Mouse (Mus musculus): ENCODE data around the gene Pth1r. TPM values are rescaled to one million over a fixed set of nuclear protein-coding genes. Genes with fewer than 3 reads are reported as not detected.

Pth1r gene
- polyA plus RNA-seq, 1 experiment from 2014 or later, result 16.4 TPM

- H3K36me3 ChIP-seq (ENCODE audit: control insufficient read depth, insufficient read depth, low read length), result no peaks in the 10 kb centered on the region
- H3K4me3 ChIP-seq (ENCODE audit: low read length), result no peak overlapping the region
- no peak for ATAC-seq
- H3K4me1 ChIP-seq (ENCODE audit: control insufficient read depth, insufficient read depth, low read length), result no peaks in the 10 kb centered on the region
- 82% methylated on average over 4 of the region's 4 CpGs for WGBS
- H3K27ac ChIP-seq (ENCODE audit: low read length), result no peak overlapping the region
- no peaks in the 10 kb centered on the region for H3K27me3 ChIP-seq (replicated peaks; ENCODE audit: control insufficient read depth, insufficient read depth, low read length)
- H3K4me2 ChIP-seq (ENCODE audit: low read depth, low read length), result no peak overlapping the region
- H3K9me3 ChIP-seq (ENCODE audit: control insufficient read depth, low read length), result no peaks in the 10 kb centered on the region
- H3K9ac ChIP-seq (ENCODE audit: low read depth, low read length), result no peak overlapping the region
Observed at GRCm38 (mm10) chr9:110753773-110754172, 6.8 kb upstream of the Pth1r start.

GRCm38 (mm10) chr9:110752917-110753435 lies 6.0 kb upstream of the Pth1r start:
- Histone ChIP-seq H3K9me3 (ENCODE audit: control insufficient read depth, low read length) (no peaks in the 10 kb centered on the region), H3K27me3 (replicated peaks; ENCODE audit: control insufficient read depth, insufficient read depth, low read length) (no peaks in the 10 kb centered on the region), H3K9ac (ENCODE audit: low read depth, low read length) (no peak overlapping the region), H3K36me3 (ENCODE audit: control insufficient read depth, insufficient read depth, low read length) (no peaks in the 10 kb centered on the region), H3K4me3 (ENCODE audit: low read length) (no peak overlapping the region), H3K27ac (ENCODE audit: low read length) (no peak overlapping the region), H3K4me2 (ENCODE audit: low read depth, low read length) (no peak overlapping the region), H3K4me1 (ENCODE audit: control insufficient read depth, insufficient read depth, low read length) (no peaks in the 10 kb centered on the region)
- no peak for ATAC-seq
- 71% methylated on average over 4 of the region's 4 CpGs for WGBS

GRCm38 (mm10) chr9:110751412-110751811 lies 4.5 kb upstream of the Pth1r start:
- H3K9me3 ChIP-seq (ENCODE audit: control insufficient read depth, low read length), result no peaks in the 10 kb centered on the region
- ATAC-seq, result no peak
- no peak overlapping the region for H3K4me2 ChIP-seq (ENCODE audit: low read depth, low read length)
- 66% methylated on average over 5 of the region's 5 CpGs for WGBS
- 0 out of 2 replicates have a peak, but pooled peaks cover 2% of the 10 kb centered on the region for H3K4me1 ChIP-seq (ENCODE audit: control insufficient read depth, insufficient read depth, low read length)
- no peaks in the 10 kb centered on the region for H3K27me3 ChIP-seq (replicated peaks; ENCODE audit: control insufficient read depth, insufficient read depth, low read length)
- H3K9ac ChIP-seq (ENCODE audit: low read depth, low read length), result no peak overlapping the region
- no peak overlapping the region for H3K4me3 ChIP-seq (ENCODE audit: low read length)
- 0 out of 2 replicates have a peak overlapping the region, but pooled peaks have one; percentile 13 for H3K27ac ChIP-seq (ENCODE audit: low read length)
- H3K36me3 ChIP-seq (ENCODE audit: control insufficient read depth, insufficient read depth, low read length), result no peaks in the 10 kb centered on the region

- Histone ChIP-seq H3K36me3 (ENCODE audit: control insufficient read depth, insufficient read depth, low read length) (no peaks in the 10 kb centered on the region), H3K9me3 (ENCODE audit: control insufficient read depth, low read length) (no peaks in the 10 kb centered on the region), H3K27ac (ENCODE audit: low read length) (no peak overlapping the region), H3K4me2 (ENCODE audit: low read depth, low read length) (no peak overlapping the region), H3K4me3 (ENCODE audit: low read length) (no peak overlapping the region), H3K9ac (ENCODE audit: low read depth, low read length) (no peak overlapping the region), H3K27me3 (replicated peaks; ENCODE audit: control insufficient read depth, insufficient read depth, low read length) (no peaks in the 10 kb centered on the region), H3K4me1 (ENCODE audit: control insufficient read depth, insufficient read depth, low read length) (0 out of 2 replicates have a peak, but pooled peaks cover 2% of the 10 kb centered on the region)
- ATAC-seq, result no peak
- 26% methylated on average over 14 of the region's 14 CpGs for WGBS
Observed at GRCm38 (mm10) chr9:110750404-110751187, 3.7 kb upstream of the Pth1r start.

GRCm38 (mm10) chr9:110748451-110748850 lies 1.5 kb upstream of the Pth1r start:
- H3K9ac ChIP-seq (ENCODE audit: low read depth, low read length), result no peak overlapping the region
- 67% methylated on average over 2 of the region's 2 CpGs for WGBS
- H3K27me3 ChIP-seq (replicated peaks; ENCODE audit: control insufficient read depth, insufficient read depth, low read length), result 0 out of 2 replicates have a peak, but pooled peaks cover 5% of the 10 kb centered on the region
- H3K4me2 ChIP-seq (ENCODE audit: low read depth, low read length), result no peak overlapping the region
- no peaks in the 10 kb centered on the region for H3K36me3 ChIP-seq (ENCODE audit: control insufficient read depth, insufficient read depth, low read length)
- H3K9me3 ChIP-seq (ENCODE audit: control insufficient read depth, low read length), result no peaks in the 10 kb centered on the region
- H3K27ac ChIP-seq (ENCODE audit: low read length), result no peak overlapping the region
- peaks cover 7% of the 10 kb centered on the region; the same call in 1 of the 2 replicates for H3K4me1 ChIP-seq (ENCODE audit: control insufficient read depth, insufficient read depth, low read length)
- ATAC-seq, result no peak
- no peak overlapping the region for H3K4me3 ChIP-seq (ENCODE audit: low read length)

- Histone ChIP-seq H3K4me2 (ENCODE audit: low read depth, low read length) (no peak overlapping the region), H3K4me1 (ENCODE audit: control insufficient read depth, insufficient read depth, low read length) (peaks cover 12% of the 10 kb centered on the region; the same call in 1 of the 2 replicates)
Observed at GRCm38 (mm10) chr9:110746238-110746637, 707 bp downstream of the Pth1r start.

GRCm38 (mm10) chr9:110745752-110746151 lies 1.2 kb downstream of the Pth1r start:
- Histone ChIP-seq H3K9ac (ENCODE audit: low read depth, low read length) (no peak overlapping the region), H3K36me3 (ENCODE audit: control insufficient read depth, insufficient read depth, low read length) (no peaks in the 10 kb centered on the region), H3K4me2 (ENCODE audit: low read depth, low read length) (no peak overlapping the region), H3K9me3 (ENCODE audit: control insufficient read depth, low read length) (no peaks in the 10 kb centered on the region), H3K27ac (ENCODE audit: low read length) (no peak overlapping the region), H3K4me3 (ENCODE audit: low read length) (no peak overlapping the region), H3K4me1 (ENCODE audit: control insufficient read depth, insufficient read depth, low read length) (peaks cover 12% of the 10 kb centered on the region; the same call in 1 of the 2 replicates), H3K27me3 (replicated peaks; ENCODE audit: control insufficient read depth, insufficient read depth, low read length) (peaks cover 11% of the 10 kb centered on the region; the same call in 1 of the 2 replicates)
- 34% methylated on average over 5 of the region's 5 CpGs for WGBS
- ATAC-seq, result no peak

More at GRCm38 (mm10) chr9:110746238-110746637, 707 bp downstream of the Pth1r start:
- no peaks in the 10 kb centered on the region for H3K9me3 ChIP-seq (ENCODE audit: control insufficient read depth, low read length)
- 43% methylated on average over 5 of the region's 5 CpGs for WGBS
- no peak overlapping the region for H3K9ac ChIP-seq (ENCODE audit: low read depth, low read length)
- H3K27me3 ChIP-seq (replicated peaks; ENCODE audit: control insufficient read depth, insufficient read depth, low read length), result peaks cover 11% of the 10 kb centered on the region; the same call in 1 of the 2 replicates
- no peak for ATAC-seq
- no peak overlapping the region for H3K4me3 ChIP-seq (ENCODE audit: low read length)
- no peaks in the 10 kb centered on the region for H3K36me3 ChIP-seq (ENCODE audit: control insufficient read depth, insufficient read depth, low read length)
- no peak overlapping the region for H3K27ac ChIP-seq (ENCODE audit: low read length)

- Histone ChIP-seq H3K36me3 (ENCODE audit: control insufficient read depth, insufficient read depth, low read length) (no peaks in the 10 kb centered on the region), H3K27ac (ENCODE audit: low read length) (peak overlapping the region; percentile 74), H3K4me3 (ENCODE audit: low read length) (peak overlapping the region; percentile 66), H3K4me2 (ENCODE audit: low read depth, low read length) (peak overlapping the region; percentile 88), H3K9ac (ENCODE audit: low read depth, low read length) (peak overlapping the region; percentile 77), H3K9me3 (ENCODE audit: control insufficient read depth, low read length) (no peaks in the 10 kb centered on the region), H3K4me1 (ENCODE audit: control insufficient read depth, insufficient read depth, low read length) (peaks cover 12% of the 10 kb centered on the region; the same call in 1 of the 2 replicates), H3K27me3 (replicated peaks; ENCODE audit: control insufficient read depth, insufficient read depth, low read length) (peaks cover 11% of the 10 kb centered on the region; the same call in 1 of the 2 replicates)
- ATAC-seq, result peak; percentile 45
- 4% methylated on average over 53 of the region's 63 CpGs for WGBS
Observed at GRCm38 (mm10) chr9:110743456-110744323, 3.3 kb downstream of the Pth1r start.
